Comparison of ENCODE assay signal across 11 mouse cellular contexts in genomic region chrX:139219017-139219416, GRCm38 (mm10). TPM values are rescaled to one million over a fixed set of nuclear protein-coding genes. Genes with fewer than 3 reads are reported as not detected.
A peak's percentile ranks its signal among the peaks of the same experiment; 100 is the strongest.
DNase-seq lines count a peak whose midpoint lies in the region; ATAC-seq lines count a peak whose summit lies in the region.
"Had no signal": no experiment of that assay in that cellular context is flagged by ENCODE, and none has a peak within 500 bp of the region (broad histone marks: within the 10 kb centered on the region; RNA-seq: fewer than 3 reads in every experiment).

No protein-coding gene starts in this region.

- no peak overlapping the region for H3K4me3 ChIP-seq in embryonic facial prominence, embryonic 10.5 days
- H3K4me3 ChIP-seq: hindbrain, embryonic 15.5 days; neural tube, embryonic 13.5 days had no signal

- peak; percentile 91 for ATAC-seq in megakaryocyte progenitor cell, adult 5-6 weeks (replicated peaks; ENCODE audit: poor library complexity)

- DNase-seq in gastrocnemius, postnatal 10 days, result peak; percentile 10
- DNase-seq in gastrocnemius, postnatal 36 days, result no peak
- peak; percentile 7 to 14 for DNase-seq in urinary bladder, postnatal 36 days (ENCODE audit: low spot score in 2 of 2)
- no peak for DNase-seq in urinary bladder, postnatal 4 days (ENCODE audit: low spot score in 2 of 2)
- peak; percentile 23 for DNase-seq in embryonic facial prominence, embryonic 10.5 days (ENCODE audit: low spot score)
- DNase-seq in kidney, postnatal 36 days, result peak; percentile 47 to 75
- no peak for DNase-seq in spleen, adult 12 weeks (ENCODE audit: low spot score)

- intact Hi-C loops in gastrocnemius, postnatal 36 days (cut with DNase I), result no loop called here

- no peak overlapping the region for H3K27ac ChIP-seq in embryonic facial prominence, embryonic 10.5 days (replicated peaks)
- H3K27ac ChIP-seq: hindbrain, embryonic 15.5 days; neural tube, embryonic 13.5 days had no signal

- peaks cover 15% of the 10 kb centered on the region; the same call in 1 of the 2 replicates for H3K27me3 ChIP-seq in embryonic facial prominence, embryonic 10.5 days (replicated peaks; ENCODE audit: low read depth, poor library complexity, severe bottlenecking)
- H3K27me3 ChIP-seq: hindbrain, embryonic 15.5 days had no signal

- H3K36me3 ChIP-seq in embryonic facial prominence, embryonic 10.5 days (replicated peaks), result no peaks in the 10 kb centered on the region
- H3K36me3 ChIP-seq: hindbrain, embryonic 15.5 days; neural tube, embryonic 13.5 days had no signal

- WGBS in embryonic facial prominence, embryonic 10.5 days, result 33% methylated on average over 2 of the region's 2 CpGs

- no peaks in the 10 kb centered on the region for H3K4me1 ChIP-seq in embryonic facial prominence, embryonic 10.5 days
- H3K4me1 ChIP-seq: neural tube, embryonic 13.5 days had no signal

- H3K9me3 ChIP-seq in embryonic facial prominence, embryonic 10.5 days, result no peaks in the 10 kb centered on the region
- H3K9me3 ChIP-seq: hindbrain, embryonic 15.5 days; neural tube, embryonic 13.5 days had no signal

RNA-seq across cellular contexts. Expression of gene Mum1l1, which starts 9.2 kb away (rescaled TPM):
- 10 to 100 TPM in 1 of 2 experiments, 1 to 10 TPM in 1; 9.7 to 12.4 TPM for total RNA-seq in gastrocnemius, postnatal 10 days (2021)
- 1 to 10 TPM; 3.2 to 4.2 TPM for total RNA-seq in gastrocnemius, postnatal 36 days (2021)
- 31.6 and 34.7 TPM in 2 replicates for polyA plus RNA-seq in embryonic facial prominence, embryonic 10.5 days (2016; fragmentation: Nextera tagmentation; extraction: Ambion mirVana)
- 0.57 TPM in 1 of 2 replicates, not detected in the other for total RNA-seq in megakaryocyte progenitor cell, adult 5-6 weeks (2015)
- total RNA-seq in megakaryocyte progenitor cell, adult 5-6 weeks (2017), result 0.03 TPM in 1 of 2 replicates, not detected in the other

RNA-seq across cellular contexts. Expression of gene 4933428M09Rik, which starts 40.0 kb away (rescaled TPM):
- not detected for total RNA-seq in gastrocnemius, postnatal 10 days (2021)
- total RNA-seq in gastrocnemius, postnatal 36 days (2021), result not detected
- polyA plus RNA-seq in embryonic facial prominence, embryonic 10.5 days (2016; fragmentation: Nextera tagmentation; extraction: Ambion mirVana), result 0.24 TPM in 1 of 2 replicates, not detected in the other
- total RNA-seq in megakaryocyte progenitor cell, adult 5-6 weeks (2015), result not detected in 2 replicates
- total RNA-seq in megakaryocyte progenitor cell, adult 5-6 weeks (2017), result not detected in 2 replicates
- total RNA-seq: adrenal gland, adult 18-20 months had no signal
- polyA plus RNA-seq: hindbrain, embryonic 15.5 days; neural tube, embryonic 13.5 days had no signal

Comparison
In these comparisons a context has a peak if more than half of its experiments do, and no peak if none do; other contexts are left out.
1. DNase-seq: peak in gastrocnemius, postnatal 10 days (single experiment), urinary bladder, postnatal 36 days (2 of 2), embryonic facial prominence, embryonic 10.5 days (single experiment) and kidney, postnatal 36 days (2 of 2); none in gastrocnemius, postnatal 36 days (0 of 2), urinary bladder, postnatal 4 days (0 of 2) and spleen, adult 12 weeks (single experiment).